Mouse (Mus musculus) neural tube, embryonic 12.5 days (tissue): ENCODE results near the gene Usp53. TPM values are rescaled to one million over a fixed set of nuclear protein-coding genes. Genes with fewer than 3 reads are reported as not detected.
A peak's percentile ranks its signal among the peaks of the same experiment; 100 is the strongest.

Experiments
- ATAC-seq: fragments of 200-750 bp; cut with Nextera tagmentation; 2 replicates; pipeline ENCODE4 v1.8.0; 2017; ENCODE audit warnings: low read depth, mild to moderate bottlenecking, moderate TSS enrichment, moderate library complexity; ENCODE audit not compliant: low FRiP score
- H3K27ac ChIP-seq: fragments of 300-500 bp; sonication (generic); 2 replicates; pipeline ENCODE4 v1.5.1; 2016
- H3K27me3 ChIP-seq: fragments of 300-500 bp; sonication (generic); replicated peaks from 2 replicates; pipeline ENCODE4 v1.6.1; 2016; ENCODE audit warnings: mild to moderate bottlenecking
- H3K36me3 ChIP-seq: fragments of 300-500 bp; sonication (generic); 2 replicates; pipeline ENCODE4 v1.6.1; 2016; ENCODE audit warnings: mild to moderate bottlenecking
- H3K4me1 ChIP-seq: fragments of 300-500 bp; sonication (generic); 2 replicates; pipeline ENCODE4 v1.6.1; 2016
- H3K4me2 ChIP-seq: fragments of 300-500 bp; sonication (generic); replicated peaks from 2 replicates; pipeline ENCODE4 v1.6.1; 2016; ENCODE audit warnings: mild to moderate bottlenecking
- H3K4me3 ChIP-seq: fragments of 300-500 bp; sonication (generic); 2 replicates; pipeline ENCODE4 v1.5.1; 2016
- H3K9ac ChIP-seq: fragments of 300-500 bp; sonication (generic); 2 replicates; pipeline ENCODE4 v1.6.1; 2016; ENCODE audit warnings: mild to moderate bottlenecking
- H3K9me3 ChIP-seq: fragments of 300-500 bp; sonication (generic); 2 replicates; pipeline ENCODE4 v1.6.1; 2016; ENCODE audit warnings: mild to moderate bottlenecking
- WGBS: fragments of 180-500 bp; shearing (Covaris S2); methylation state at CpG from one replicate; pipeline ENCODE4 v1.1.7; 2016; 5-methylcytosine and 5-hydroxymethylcytosine counted together
- polyA plus RNA-seq: library from polyadenylated mRNA; unstranded; fragments of >200 nt; fragmentation: Nextera tagmentation; extraction: Ambion mirVana; gene quantifications from 2 replicates; pipeline ENCODE4 v1.2.1, GENCODE M21; 2016

Gene Usp53
- 5.5 and 5.7 TPM in 2 replicates for polyA plus RNA-seq

GRCm38 (mm10) chr3:122984249-122985182 lies at the start of gene Usp53:
Gene Usp53, minus strand, starts transcription at chr3:122984510.
- under 1% methylated on average over 91 of the region's 94 CpGs for WGBS
- Histone ChIP-seq H3K4me1 (no peaks in the 10 kb centered on the region), H3K4me2 (peak within 1 kb of the TSS; percentile 74), H3K4me3 (peak within 1 kb of the TSS; percentile 75), H3K36me3 (no peaks in the 10 kb centered on the region), H3K27ac (peak within 1 kb of the TSS; percentile 84; the same call in 1 of the 2 replicates), H3K27me3 (no peaks in the 10 kb centered on the region), H3K9ac (peak within 1 kb of the TSS; percentile 86), H3K9me3 (no peaks in the 10 kb centered on the region)
- ATAC-seq: peak; percentile 99

- Histone ChIP-seq H3K36me3 (no peaks in the 10 kb centered on the region), H3K4me1 (no peaks in the 10 kb centered on the region), H3K4me3 (no peak overlapping the region), H3K27ac (no peak overlapping the region), H3K9ac (no peak overlapping the region), H3K27me3 (no peaks in the 10 kb centered on the region), H3K4me2 (no peak overlapping the region), H3K9me3 (no peaks in the 10 kb centered on the region)
- WGBS: 78% methylated on average over 8 of the region's 8 CpGs
- no peak for ATAC-seq
These were observed 49.5 kb upstream of the Usp53 start for GRCm38 (mm10) chr3:123033804-123034203.

- H3K27ac ChIP-seq: no peak overlapping the region
- H3K27me3 ChIP-seq: no peaks in the 10 kb centered on the region
- WGBS: 43% methylated on average over 3 of the region's 3 CpGs
- no peak overlapping the region for H3K9ac ChIP-seq
- no peak for ATAC-seq
- H3K9me3 ChIP-seq: no peaks in the 10 kb centered on the region
- no peaks in the 10 kb centered on the region for H3K4me1 ChIP-seq
- no peak overlapping the region for H3K4me3 ChIP-seq
- H3K4me2 ChIP-seq: no peak overlapping the region
- H3K36me3 ChIP-seq: no peaks in the 10 kb centered on the region
These were observed 41.3 kb upstream of the Usp53 start for GRCm38 (mm10) chr3:123025634-123026033.

GRCm38 (mm10) chr3:123024496-123025234 lies 40.4 kb upstream of the Usp53 start:
- ATAC-seq: no peak
- H3K36me3 ChIP-seq: no peaks in the 10 kb centered on the region

GRCm38 (mm10) chr3:123018792-123019191 lies 34.5 kb upstream of the Usp53 start:
- no peak for ATAC-seq
- Histone ChIP-seq H3K36me3 (no peaks in the 10 kb centered on the region), H3K27ac (no peak overlapping the region), H3K4me3 (no peak overlapping the region), H3K9me3 (no peaks in the 10 kb centered on the region), H3K4me1 (no peaks in the 10 kb centered on the region), H3K27me3 (no peaks in the 10 kb centered on the region), H3K4me2 (no peak overlapping the region), H3K9ac (no peak overlapping the region)
- 93% methylated on average over 2 of the region's 2 CpGs for WGBS

More at GRCm38 (mm10) chr3:123024496-123025234, 40.4 kb upstream of the Usp53 start:
- Histone ChIP-seq H3K27ac (no peak overlapping the region), H3K9ac (no peak overlapping the region), H3K4me2 (no peak overlapping the region), H3K9me3 (no peaks in the 10 kb centered on the region), H3K27me3 (no peaks in the 10 kb centered on the region), H3K4me3 (no peak overlapping the region), H3K4me1 (no peaks in the 10 kb centered on the region)
- WGBS: 93% methylated on average over 9 of the region's 9 CpGs

GRCm38 (mm10) chr3:123013476-123013875 lies 29.2 kb upstream of the Usp53 start:
- H3K27ac ChIP-seq: no peak overlapping the region
- H3K9ac ChIP-seq: no peak overlapping the region
- no peaks in the 10 kb centered on the region for H3K36me3 ChIP-seq
- ATAC-seq: no peak
- no peaks in the 10 kb centered on the region for H3K4me1 ChIP-seq
- no peak overlapping the region for H3K4me3 ChIP-seq
- no peaks in the 10 kb centered on the region for H3K9me3 ChIP-seq
- no peaks in the 10 kb centered on the region for H3K27me3 ChIP-seq
- 94% methylated on average over 14 of the region's 14 CpGs for WGBS
- H3K4me2 ChIP-seq: no peak overlapping the region

- no peak for ATAC-seq
- H3K27me3 ChIP-seq: no peaks in the 10 kb centered on the region
- H3K27ac ChIP-seq: no peak overlapping the region
- H3K4me2 ChIP-seq: no peak overlapping the region
- H3K9me3 ChIP-seq: no peaks in the 10 kb centered on the region
- no peaks in the 10 kb centered on the region for H3K4me1 ChIP-seq
- no peak overlapping the region for H3K4me3 ChIP-seq
- H3K36me3 ChIP-seq: no peaks in the 10 kb centered on the region
- H3K9ac ChIP-seq: no peak overlapping the region
- WGBS: 54% methylated on average over 6 of the region's 6 CpGs
These were observed 25.1 kb upstream of the Usp53 start for GRCm38 (mm10) chr3:123009417-123009816.

- Histone ChIP-seq H3K4me2 (no peak overlapping the region), H3K4me3 (no peak overlapping the region), H3K4me1 (no peaks in the 10 kb centered on the region), H3K9ac (no peak overlapping the region), H3K27me3 (no peaks in the 10 kb centered on the region), H3K27ac (no peak overlapping the region), H3K36me3 (no peaks in the 10 kb centered on the region), H3K9me3 (no peaks in the 10 kb centered on the region)
- 83% methylated on average over 10 of the region's 10 CpGs for WGBS
- no peak for ATAC-seq
These were observed 23.1 kb upstream of the Usp53 start for GRCm38 (mm10) chr3:123007386-123007785.

- no peak overlapping the region for H3K27ac ChIP-seq
- WGBS: 75% methylated on average over 3 of the region's 3 CpGs
- ATAC-seq: no peak
- H3K36me3 ChIP-seq: no peaks in the 10 kb centered on the region
- no peaks in the 10 kb centered on the region for H3K4me1 ChIP-seq
- H3K4me3 ChIP-seq: no peak overlapping the region
- H3K9me3 ChIP-seq: no peaks in the 10 kb centered on the region
- H3K27me3 ChIP-seq: no peaks in the 10 kb centered on the region
- no peak overlapping the region for H3K9ac ChIP-seq
- no peak overlapping the region for H3K4me2 ChIP-seq
These were observed 16.7 kb upstream of the Usp53 start for GRCm38 (mm10) chr3:123001053-123001452.

GRCm38 (mm10) chr3:122998511-122998910 lies 14.2 kb upstream of the Usp53 start:
- Histone ChIP-seq H3K27me3 (no peaks in the 10 kb centered on the region), H3K4me3 (no peak overlapping the region)
- ATAC-seq: no peak

GRCm38 (mm10) chr3:122996968-122997367 lies 12.7 kb upstream of the Usp53 start:
- Histone ChIP-seq H3K9ac (no peak overlapping the region), H3K9me3 (no peaks in the 10 kb centered on the region), H3K4me1 (no peaks in the 10 kb centered on the region), H3K4me3 (no peak overlapping the region), H3K36me3 (no peaks in the 10 kb centered on the region), H3K4me2 (no peak overlapping the region), H3K27ac (no peak overlapping the region), H3K27me3 (no peaks in the 10 kb centered on the region)
- ATAC-seq: no peak
- 40% methylated on average over 1 of the region's 1 CpGs for WGBS

More at GRCm38 (mm10) chr3:122998511-122998910, 14.2 kb upstream of the Usp53 start:
- Histone ChIP-seq H3K9me3 (no peaks in the 10 kb centered on the region), H3K4me1 (no peaks in the 10 kb centered on the region), H3K9ac (no peak overlapping the region), H3K27ac (no peak overlapping the region), H3K4me2 (no peak overlapping the region), H3K36me3 (no peaks in the 10 kb centered on the region)
- 84% methylated on average over 8 of the region's 8 CpGs for WGBS

- WGBS: 88% methylated on average over 11 of the region's 11 CpGs
- Histone ChIP-seq H3K27me3 (no peaks in the 10 kb centered on the region), H3K27ac (no peak overlapping the region), H3K36me3 (no peaks in the 10 kb centered on the region), H3K4me3 (no peak overlapping the region), H3K9me3 (no peaks in the 10 kb centered on the region), H3K9ac (no peak overlapping the region), H3K4me2 (no peak overlapping the region), H3K4me1 (no peaks in the 10 kb centered on the region)
- no peak for ATAC-seq
These were observed 2.6 kb upstream of the Usp53 start for GRCm38 (mm10) chr3:122986906-122987305.
